Mouse (Mus musculus): ENCODE data around the gene Cyp2e1. TPM values are rescaled to one million over a fixed set of nuclear protein-coding genes. Genes with fewer than 3 reads are reported as not detected.
"Not testable (repeated sequence)": the region's sequence is repeated elsewhere in the genome, so short reads cannot be mapped to it uniquely, and the experiment has no call there.

The Cyp2e1 gene
- total RNA-seq (2021) = not detected
- long read RNA-seq, experiment 1 = 0 reads
- long read RNA-seq, experiment 2 = 0 reads

GRCm38 (mm10) chr7:140763447-140764020 is at the start of gene Cyp2e1:
Cyp2e1 (plus strand) TSS chr7:140763739.
- no peak for DNase-seq (ENCODE audit: low spot score in 2 of 2)
- intact Hi-C loops (cut with DNase I) = no loop called here

- DNase-seq (ENCODE audit: low spot score in 2 of 2) = no peak
- intact Hi-C loops (cut with DNase I) = no loop called here
Observed at GRCm38 (mm10) chr7:140717155-140718055, 46.1 kb upstream of the Cyp2e1 start.

GRCm38 (mm10) chr7:140721095-140721494 is 42.4 kb upstream of the Cyp2e1 start:
- intact Hi-C loops (cut with DNase I) = no loop called here
- DNase-seq (ENCODE audit: low spot score in 2 of 2) = no peak

GRCm38 (mm10) chr7:140725558-140725957 is 38.0 kb upstream of the Cyp2e1 start:
- no peak for DNase-seq (ENCODE audit: low spot score in 2 of 2)
- intact Hi-C loops (cut with DNase I) = no loop called here

- DNase-seq (ENCODE audit: low spot score in 2 of 2) = peak in 1 of 2 experiments; percentile 6
- intact Hi-C loops (cut with DNase I) = no loop called here
Observed at GRCm38 (mm10) chr7:140733162-140733561, 30.4 kb upstream of the Cyp2e1 start.

GRCm38 (mm10) chr7:140747402-140747801 is 16.1 kb upstream of the Cyp2e1 start:
- intact Hi-C loops (cut with DNase I) = no loop called here
- DNase-seq (ENCODE audit: low spot score in 2 of 2) = no peak

GRCm38 (mm10) chr7:140748116-140748826 is 15.3 kb upstream of the Cyp2e1 start:
- intact Hi-C loops (cut with DNase I) = no loop called here
- no peak for DNase-seq (ENCODE audit: low spot score in 2 of 2)

GRCm38 (mm10) chr7:140748827-140749160 is 14.7 kb upstream of the Cyp2e1 start:
- no peak for DNase-seq (ENCODE audit: low spot score in 2 of 2)
- intact Hi-C loops (cut with DNase I) = no loop called here

GRCm38 (mm10) chr7:140754556-140754955 is 9.0 kb upstream of the Cyp2e1 start:
- intact Hi-C loops (cut with DNase I) = no loop called here

GRCm38 (mm10) chr7:140756151-140756854 is 7.2 kb upstream of the Cyp2e1 start:
- intact Hi-C loops (cut with DNase I) = no loop called here
- DNase-seq (ENCODE audit: low spot score in 2 of 2) = no peak

More at GRCm38 (mm10) chr7:140754556-140754955, 9.0 kb upstream of the Cyp2e1 start:
- DNase-seq (ENCODE audit: low spot score in 2 of 2) = no peak

- no peak for DNase-seq (ENCODE audit: low spot score in 2 of 2)
- intact Hi-C loops (cut with DNase I) = no loop called here
Observed at GRCm38 (mm10) chr7:140760647-140761046, 2.9 kb upstream of the Cyp2e1 start.

GRCm38 (mm10) chr7:140765391-140765790 is 1.9 kb downstream of the Cyp2e1 start:
- DNase-seq (ENCODE audit: low spot score in 2 of 2); intact Hi-C loops (cut with DNase I): not testable (repeated sequence)

- intact Hi-C loops (cut with DNase I) = no loop called here
- no peak for DNase-seq (ENCODE audit: low spot score in 2 of 2)
Observed at GRCm38 (mm10) chr7:140765888-140766739, 2.6 kb downstream of the Cyp2e1 start.

- intact Hi-C loops (cut with DNase I) = no loop called here
- no peak for DNase-seq (ENCODE audit: low spot score in 2 of 2)
Observed at GRCm38 (mm10) chr7:140780548-140780947, 17.0 kb downstream of the Cyp2e1 start.

- intact Hi-C loops (cut with DNase I) = no loop called here
- no peak for DNase-seq (ENCODE audit: low spot score in 2 of 2)
Observed at GRCm38 (mm10) chr7:140787406-140788052, 24.0 kb downstream of the Cyp2e1 start, which contains the start of gene Syce1. Syce1 (minus strand) TSS chr7:140787852.

- DNase-seq (ENCODE audit: low spot score in 2 of 2) = no peak
- intact Hi-C loops (cut with DNase I) = no loop called here
Observed at GRCm38 (mm10) chr7:140788053-140788435, 24.5 kb downstream of the Cyp2e1 start.

GRCm38 (mm10) chr7:140793541-140793940 is 30.0 kb downstream of the Cyp2e1 start:
- no peak for DNase-seq (ENCODE audit: low spot score in 2 of 2)
- intact Hi-C loops (cut with DNase I) = no loop called here

- no peak for DNase-seq (ENCODE audit: low spot score in 2 of 2)
- intact Hi-C loops (cut with DNase I) = no loop called here
Observed at GRCm38 (mm10) chr7:140797619-140798018, 34.1 kb downstream of the Cyp2e1 start.

All from left cerebral cortex, postnatal 14 days (tissue).